Mouse (Mus musculus) liver, postnatal 0 days (tissue): Measurements from ENCODE around the gene N4bp2. TPM values are rescaled to one million over a fixed set of nuclear protein-coding genes. Genes with fewer than 3 reads are reported as not detected.
A peak's percentile ranks its signal among the peaks of the same experiment; 100 is the strongest.

Experiments used
- ATAC-seq: fragments of 200-750 bp; cut with Nextera tagmentation; 2 replicates; pipeline ENCODE4 v1.8.0; 2017; ENCODE audit warnings: mild to moderate bottlenecking, moderate library complexity
- DNase-seq: peaks from one replicate; pipeline ENCODE4 v3.0.0-alpha.2; 2016
- H3K27ac ChIP-seq: fragments of 300-500 bp; sonication (generic); 2 replicates; pipeline ENCODE4 v1.5.1; 2014; ENCODE audit warnings: antibody characterized with exemption, moderate library complexity, mild to moderate bottlenecking, low read depth
- H3K27me3 ChIP-seq: fragments of 300-500 bp; sonication (generic); 2 replicates; pipeline ENCODE4 v1.6.1; 2014; ENCODE audit warnings: low read length, control low read depth, mixed read lengths; ENCODE audit not compliant: insufficient read depth
- H3K36me3 ChIP-seq: fragments of 300-500 bp; sonication (generic); replicated peaks from 2 replicates; pipeline ENCODE4 v1.6.1; 2014; ENCODE audit warnings: mild to moderate bottlenecking, control low read depth, low read length, moderate library complexity, mixed read lengths; ENCODE audit not compliant: insufficient read depth
- H3K4me1 ChIP-seq: fragments of 300-500 bp; sonication (generic); 2 replicates; pipeline ENCODE4 v1.6.1; 2014; ENCODE audit warnings: antibody characterized with exemption, mild to moderate bottlenecking, control low read depth; ENCODE audit not compliant: insufficient read depth
- H3K4me2 ChIP-seq: fragments of 300-500 bp; sonication (generic); 2 replicates; pipeline ENCODE4 v1.6.1; 2014; ENCODE audit warnings: low read depth, mild to moderate bottlenecking, low read length, moderate library complexity, mixed read lengths
- H3K4me3 ChIP-seq: fragments of 300-500 bp; sonication (generic); 2 replicates; pipeline ENCODE4 v1.5.1; 2014; ENCODE audit warnings: low read depth, low read length
- H3K9ac ChIP-seq: fragments of 300-500 bp; sonication (generic); replicated peaks from 2 replicates; pipeline ENCODE4 v1.6.1; 2014; ENCODE audit warnings: mild to moderate bottlenecking, moderate library complexity
- H3K9me3 ChIP-seq: fragments of 300-500 bp; sonication (generic); 2 replicates; pipeline ENCODE4 v1.6.1; 2016; ENCODE audit warnings: mild to moderate bottlenecking, control low read depth, low read length, mixed read lengths
- CTCF ChIP-seq: sonication (generic); IDR thresholded peaks from 2 replicates; pipeline ENCODE4 v1.5.1; 2016; ENCODE audit warnings: antibody characterized with exemption, low read depth
- EP300 ChIP-seq: IDR thresholded peaks from 2 replicates; pipeline ENCODE4 v1.6.1; 2016; ENCODE audit warnings: antibody characterized with exemption, low read depth, mild to moderate bottlenecking
- WGBS: fragments of 180-500 bp; shearing (Covaris S2); extraction: QIAGEN DNeasy Blood & Tissue Kit; methylation state at CpG from one replicate; pipeline ENCODE4 v1.1.7; 2014; ENCODE audit not compliant: insufficient replicate concordance; 5-methylcytosine and 5-hydroxymethylcytosine counted together
- polyA plus RNA-seq: library from polyadenylated mRNA; unstranded; fragments of >200 nt; fragmentation: Nextera tagmentation; extraction: Ambion mirVana; gene quantifications from 2 replicates; pipeline ENCODE4 v1.2.1, GENCODE M21; 2015

Gene N4bp2
- polyA plus RNA-seq, 1 experiment from 2014 or later: 5.1 TPM

- Histone ChIP-seq H3K4me3 (no peak overlapping the region), H3K9ac (no peak overlapping the region), H3K27me3 (no peaks in the 10 kb centered on the region), H3K4me1 (peaks cover 4% of the 10 kb centered on the region; the same call in 1 of the 2 replicates), H3K27ac (no peak overlapping the region), H3K4me2 (no peak overlapping the region), H3K36me3 (no peaks in the 10 kb centered on the region), H3K9me3 (no peaks in the 10 kb centered on the region)
- no peak for TF ChIP-seq CTCF
- TF ChIP-seq EP300: no peak
- no peak for DNase-seq
- no peak for ATAC-seq
Observed at GRCm38 (mm10) chr5:65748880-65749279, 14.4 kb upstream of the N4bp2 start.

- ATAC-seq: no peak
- H3K27ac ChIP-seq: no peak overlapping the region
Observed at GRCm38 (mm10) chr5:65752021-65752420, 11.3 kb upstream of the N4bp2 start.

GRCm38 (mm10) chr5:65755859-65756258 is 7.5 kb upstream of the N4bp2 start:
- DNase-seq: no peak
- no peaks in the 10 kb centered on the region for H3K27me3 ChIP-seq
- peaks cover 7% of the 10 kb centered on the region for H3K4me1 ChIP-seq
- no peak for ATAC-seq
- no peak for TF ChIP-seq CTCF
- WGBS: 74% methylated on average over 5 of the region's 5 CpGs
- H3K9ac ChIP-seq: no peak overlapping the region
- H3K4me3 ChIP-seq: no peak overlapping the region
- H3K27ac ChIP-seq: no peak overlapping the region
- H3K9me3 ChIP-seq: no peaks in the 10 kb centered on the region
- no peaks in the 10 kb centered on the region for H3K36me3 ChIP-seq
- no peak overlapping the region for H3K4me2 ChIP-seq

More at GRCm38 (mm10) chr5:65752021-65752420, 11.3 kb upstream of the N4bp2 start:
- no peak for TF ChIP-seq CTCF
- no peak for TF ChIP-seq EP300
- Histone ChIP-seq H3K4me3 (no peak overlapping the region), H3K4me1 (peaks cover 4% of the 10 kb centered on the region; the same call in 1 of the 2 replicates), H3K27me3 (no peaks in the 10 kb centered on the region), H3K4me2 (no peak overlapping the region; the same call in 1 of the 2 replicates), H3K9me3 (no peaks in the 10 kb centered on the region), H3K36me3 (no peaks in the 10 kb centered on the region), H3K9ac (no peak overlapping the region)
- WGBS: 32% methylated on average over 4 of the region's 4 CpGs
- no peak for DNase-seq

GRCm38 (mm10) chr5:65757110-65757509 is 6.2 kb upstream of the N4bp2 start:
- WGBS: 81% methylated on average over 1 of the region's 1 CpGs
- ATAC-seq: no peak
- Histone ChIP-seq H3K4me1 (peaks cover 11% of the 10 kb centered on the region), H3K36me3 (no peaks in the 10 kb centered on the region), H3K4me3 (no peak overlapping the region), H3K9ac (no peak overlapping the region), H3K27me3 (no peaks in the 10 kb centered on the region), H3K9me3 (no peaks in the 10 kb centered on the region), H3K27ac (no peak overlapping the region), H3K4me2 (no peak overlapping the region)
- no peak for DNase-seq
- TF ChIP-seq EP300: no peak
- no peak for TF ChIP-seq CTCF

- no peaks in the 10 kb centered on the region for H3K27me3 ChIP-seq
- no peaks in the 10 kb centered on the region for H3K9me3 ChIP-seq
- H3K4me3 ChIP-seq: no peak overlapping the region
- DNase-seq (no peak), ATAC-seq (no peak)
- H3K4me1 ChIP-seq: peaks cover 9% of the 10 kb centered on the region
- WGBS: 94% methylated on average over 4 of the region's 4 CpGs
- no peak overlapping the region for H3K27ac ChIP-seq
- TF ChIP-seq CTCF: no peak
- TF ChIP-seq EP300: no peak
- no peaks in the 10 kb centered on the region for H3K36me3 ChIP-seq
- no peak overlapping the region for H3K9ac ChIP-seq
- H3K4me2 ChIP-seq: no peak overlapping the region
Observed at GRCm38 (mm10) chr5:65760041-65760440, 3.3 kb upstream of the N4bp2 start.

GRCm38 (mm10) chr5:65760599-65760998 is 2.7 kb upstream of the N4bp2 start:
- Histone ChIP-seq H3K36me3 (no peaks in the 10 kb centered on the region), H3K9me3 (no peaks in the 10 kb centered on the region), H3K4me3 (no peak overlapping the region), H3K9ac (no peak overlapping the region), H3K27me3 (no peaks in the 10 kb centered on the region), H3K4me2 (no peak overlapping the region), H3K4me1 (peaks cover 9% of the 10 kb centered on the region), H3K27ac (no peak overlapping the region)
- no peak for TF ChIP-seq CTCF
- TF ChIP-seq EP300: no peak
- no peak for ATAC-seq
- no peak for DNase-seq
- 65% methylated on average over 2 of the region's 2 CpGs for WGBS

- TF ChIP-seq CTCF (no peak), EP300 (peak; percentile 67)
- H3K9ac ChIP-seq: no peak overlapping the region
- H3K36me3 ChIP-seq: no peaks in the 10 kb centered on the region
- H3K27ac ChIP-seq: 0 out of 2 replicates have a peak overlapping the region, but pooled peaks have one; percentile 29
- peaks cover 10% of the 10 kb centered on the region for H3K4me1 ChIP-seq
- DNase-seq (no peak), ATAC-seq (no peak)
- WGBS: 32% methylated on average over 5 of the region's 5 CpGs
- no peaks in the 10 kb centered on the region for H3K9me3 ChIP-seq
- no peak overlapping the region for H3K4me2 ChIP-seq
- H3K4me3 ChIP-seq: no peak overlapping the region
- no peaks in the 10 kb centered on the region for H3K27me3 ChIP-seq
Observed at GRCm38 (mm10) chr5:65761020-65761419, 2.3 kb upstream of the N4bp2 start.
